Mouse (Mus musculus) liver, embryonic 14.5 days (tissue): ENCODE measurements at regions not wholly inside any gene's neighbourhood (a gene's known extent, or its start where the extent isn't known, plus 50 kb on each side); places are given as distances from the start of the nearest gene placed in this dataset.

Experiments used
- CTCF ChIP-seq: IDR thresholded peaks from 2 replicates; pipeline ENCODE4 v1.5.1; 2016; ENCODE audit warnings: antibody characterized with exemption, low read depth, control low read depth
- EP300 ChIP-seq: IDR thresholded peaks from 2 replicates; pipeline ENCODE4 v1.6.1; 2016; ENCODE audit warnings: antibody characterized with exemption, low read depth

- TF ChIP-seq CTCF = no peak
- no peak for TF ChIP-seq EP300
These were observed 475.8 kb downstream of the Igsf11 start for GRCm38 (mm10) chr16:39368276-39368675.
